Mouse (Mus musculus): ENCODE measurements around the gene Krtap4-7. TPM values are rescaled to one million over a fixed set of nuclear protein-coding genes. Genes with fewer than 3 reads are reported as not detected.
"Not testable (repeated sequence)": the region's sequence is repeated elsewhere in the genome, so short reads cannot be mapped to it uniquely, and the experiment has no call there.

Gene Krtap4-7
- polyA plus RNA-seq (2014; fragmentation: Nextera tagmentation; extraction: Ambion mirVana), result not detected in 2 replicates

GRCm38 (mm10) chr11:99643635-99644139 lies at the start of gene Krtap4-7:
TSS of gene Krtap4-7 (minus strand) at chr11:99644089.
- H3K4me1 ChIP-seq (ENCODE audit: control insufficient read depth, insufficient read depth, low read length); DNase-seq (ENCODE audit: low spot score); H3K4me2 ChIP-seq (ENCODE audit: low read depth, severe bottlenecking); H3K4me3 ChIP-seq (ENCODE audit: low read depth, low read length); H3K9me3 ChIP-seq (ENCODE audit: control insufficient read depth, low read length); H3K27me3 ChIP-seq (ENCODE audit: control insufficient read depth, insufficient read depth, low read length); ATAC-seq (ENCODE audit: insufficient number of reproducible peaks, low FRiP score, low TSS enrichment, low read depth); H3K9ac ChIP-seq (ENCODE audit: low read length); H3K36me3 ChIP-seq (ENCODE audit: control insufficient read depth, insufficient read depth, low read length); H3K27ac ChIP-seq (replicated peaks; ENCODE audit: low read depth, low read length): not testable (repeated sequence)
- 83% methylated on average over 9 of the region's 9 CpGs for WGBS

GRCm38 (mm10) chr11:99690463-99690862 lies 46.6 kb upstream of the Krtap4-7 start, which contains the start of gene Gm14190:
TSS of gene Gm14190 (minus strand) at chr11:99690740.
- Histone ChIP-seq H3K27me3 (ENCODE audit: control insufficient read depth, insufficient read depth, low read length) (no peaks in the 10 kb centered on the region), H3K4me2 (ENCODE audit: low read depth, severe bottlenecking) (no peak within 1 kb of the TSS), H3K9ac (ENCODE audit: low read length) (no peak within 1 kb of the TSS), H3K4me1 (ENCODE audit: control insufficient read depth, insufficient read depth, low read length) (no peaks in the 10 kb centered on the region), H3K27ac (replicated peaks; ENCODE audit: low read depth, low read length) (no peak within 1 kb of the TSS), H3K9me3 (ENCODE audit: control insufficient read depth, low read length) (no peaks in the 10 kb centered on the region), H3K4me3 (ENCODE audit: low read depth, low read length) (no peak within 1 kb of the TSS), H3K36me3 (ENCODE audit: control insufficient read depth, insufficient read depth, low read length) (no peaks in the 10 kb centered on the region)
- 91% methylated on average over 1 of the region's 1 CpGs for WGBS
- DNase-seq (ENCODE audit: low spot score) (no peak), ATAC-seq (ENCODE audit: insufficient number of reproducible peaks, low FRiP score, low TSS enrichment, low read depth) (no peak)

- not testable (repeated sequence) for H3K4me3 ChIP-seq (ENCODE audit: low read depth, low read length); H3K27me3 ChIP-seq (ENCODE audit: control insufficient read depth, insufficient read depth, low read length); H3K9ac ChIP-seq (ENCODE audit: low read length); DNase-seq (ENCODE audit: low spot score); H3K9me3 ChIP-seq (ENCODE audit: control insufficient read depth, low read length); H3K36me3 ChIP-seq (ENCODE audit: control insufficient read depth, insufficient read depth, low read length); H3K27ac ChIP-seq (replicated peaks; ENCODE audit: low read depth, low read length); ATAC-seq (ENCODE audit: insufficient number of reproducible peaks, low FRiP score, low TSS enrichment, low read depth); H3K4me2 ChIP-seq (ENCODE audit: low read depth, severe bottlenecking); H3K4me1 ChIP-seq (ENCODE audit: control insufficient read depth, insufficient read depth, low read length)
- WGBS, result 76% methylated on average over 1 of the region's 1 CpGs
Measured at GRCm38 (mm10) chr11:99685235-99685634, 41.3 kb upstream of the Krtap4-7 start.

GRCm38 (mm10) chr11:99683481-99683880 lies 39.6 kb upstream of the Krtap4-7 start:
- no peak overlapping the region for H3K27ac ChIP-seq (replicated peaks; ENCODE audit: low read depth, low read length)
- ATAC-seq (ENCODE audit: insufficient number of reproducible peaks, low FRiP score, low TSS enrichment, low read depth) (no peak), DNase-seq (ENCODE audit: low spot score) (no peak)
- H3K27me3 ChIP-seq (ENCODE audit: control insufficient read depth, insufficient read depth, low read length), result no peaks in the 10 kb centered on the region
- no peaks in the 10 kb centered on the region for H3K36me3 ChIP-seq (ENCODE audit: control insufficient read depth, insufficient read depth, low read length)
- no peak overlapping the region for H3K4me2 ChIP-seq (ENCODE audit: low read depth, severe bottlenecking)
- H3K9me3 ChIP-seq (ENCODE audit: control insufficient read depth, low read length), result no peaks in the 10 kb centered on the region
- no peak overlapping the region for H3K4me3 ChIP-seq (ENCODE audit: low read depth, low read length)
- H3K4me1 ChIP-seq (ENCODE audit: control insufficient read depth, insufficient read depth, low read length), result no peaks in the 10 kb centered on the region
- H3K9ac ChIP-seq (ENCODE audit: low read length), result no peak overlapping the region
- 86% methylated on average over 2 of the region's 2 CpGs for WGBS

GRCm38 (mm10) chr11:99665860-99666259 lies 22.0 kb upstream of the Krtap4-7 start, which contains the start of gene Krtap4-6:
TSS of gene Krtap4-6 (minus strand) at chr11:99665960.
- H3K27ac ChIP-seq (replicated peaks; ENCODE audit: low read depth, low read length), result no peak within 1 kb of the TSS
- no peaks in the 10 kb centered on the region for H3K27me3 ChIP-seq (ENCODE audit: control insufficient read depth, insufficient read depth, low read length)
- H3K4me3 ChIP-seq (ENCODE audit: low read depth, low read length), result no peak within 1 kb of the TSS
- H3K4me2 ChIP-seq (ENCODE audit: low read depth, severe bottlenecking), result no peak within 1 kb of the TSS
- no peak for DNase-seq (ENCODE audit: low spot score)
- no peak within 1 kb of the TSS for H3K9ac ChIP-seq (ENCODE audit: low read length)
- H3K9me3 ChIP-seq (ENCODE audit: control insufficient read depth, low read length), result no peaks in the 10 kb centered on the region
- H3K4me1 ChIP-seq (ENCODE audit: control insufficient read depth, insufficient read depth, low read length), result no peaks in the 10 kb centered on the region
- no peaks in the 10 kb centered on the region for H3K36me3 ChIP-seq (ENCODE audit: control insufficient read depth, insufficient read depth, low read length)
- ATAC-seq (ENCODE audit: insufficient number of reproducible peaks, low FRiP score, low TSS enrichment, low read depth), result no peak

GRCm38 (mm10) chr11:99662802-99663201 lies 18.9 kb upstream of the Krtap4-7 start:
- no peaks in the 10 kb centered on the region for H3K27me3 ChIP-seq (ENCODE audit: control insufficient read depth, insufficient read depth, low read length)
- H3K27ac ChIP-seq (replicated peaks; ENCODE audit: low read depth, low read length), result no peak overlapping the region
- ATAC-seq (ENCODE audit: insufficient number of reproducible peaks, low FRiP score, low TSS enrichment, low read depth) (no peak), DNase-seq (ENCODE audit: low spot score) (no peak)
- no peaks in the 10 kb centered on the region for H3K4me1 ChIP-seq (ENCODE audit: control insufficient read depth, insufficient read depth, low read length)
- H3K4me2 ChIP-seq (ENCODE audit: low read depth, severe bottlenecking), result no peak overlapping the region
- no peak overlapping the region for H3K4me3 ChIP-seq (ENCODE audit: low read depth, low read length)
- H3K9ac ChIP-seq (ENCODE audit: low read length), result no peak overlapping the region
- WGBS, result 88% methylated on average over 10 of the region's 10 CpGs
- no peaks in the 10 kb centered on the region for H3K9me3 ChIP-seq (ENCODE audit: control insufficient read depth, low read length)
- H3K36me3 ChIP-seq (ENCODE audit: control insufficient read depth, insufficient read depth, low read length), result no peaks in the 10 kb centered on the region

GRCm38 (mm10) chr11:99659256-99659655 lies 15.4 kb upstream of the Krtap4-7 start:
- WGBS, result 89% methylated on average over 4 of the region's 4 CpGs
- no peaks in the 10 kb centered on the region for H3K36me3 ChIP-seq (ENCODE audit: control insufficient read depth, insufficient read depth, low read length)
- no peaks in the 10 kb centered on the region for H3K9me3 ChIP-seq (ENCODE audit: control insufficient read depth, low read length)
- H3K4me1 ChIP-seq (ENCODE audit: control insufficient read depth, insufficient read depth, low read length), result no peaks in the 10 kb centered on the region
- H3K27me3 ChIP-seq (ENCODE audit: control insufficient read depth, insufficient read depth, low read length), result no peaks in the 10 kb centered on the region
- DNase-seq (ENCODE audit: low spot score) (no peak), ATAC-seq (ENCODE audit: insufficient number of reproducible peaks, low FRiP score, low TSS enrichment, low read depth) (no peak)
- no peak overlapping the region for H3K27ac ChIP-seq (replicated peaks; ENCODE audit: low read depth, low read length)
- H3K4me2 ChIP-seq (ENCODE audit: low read depth, severe bottlenecking), result no peak overlapping the region
- no peak overlapping the region for H3K4me3 ChIP-seq (ENCODE audit: low read depth, low read length)
- H3K9ac ChIP-seq (ENCODE audit: low read length), result no peak overlapping the region

GRCm38 (mm10) chr11:99658467-99659010 lies 14.7 kb upstream of the Krtap4-7 start, which contains the start of gene Gm11563:
TSS of gene Gm11563 (minus strand) at chr11:99658960.
- DNase-seq (ENCODE audit: low spot score); H3K27me3 ChIP-seq (ENCODE audit: control insufficient read depth, insufficient read depth, low read length); H3K9me3 ChIP-seq (ENCODE audit: control insufficient read depth, low read length); H3K36me3 ChIP-seq (ENCODE audit: control insufficient read depth, insufficient read depth, low read length); H3K4me1 ChIP-seq (ENCODE audit: control insufficient read depth, insufficient read depth, low read length); H3K9ac ChIP-seq (ENCODE audit: low read length); H3K4me2 ChIP-seq (ENCODE audit: low read depth, severe bottlenecking); H3K27ac ChIP-seq (replicated peaks; ENCODE audit: low read depth, low read length); ATAC-seq (ENCODE audit: insufficient number of reproducible peaks, low FRiP score, low TSS enrichment, low read depth); H3K4me3 ChIP-seq (ENCODE audit: low read depth, low read length): not testable (repeated sequence)
- WGBS, result 62% methylated on average over 10 of the region's 10 CpGs

- 50% methylated on average over 5 of the region's 5 CpGs for WGBS
- Histone ChIP-seq H3K9ac (ENCODE audit: low read length) (no peak overlapping the region), H3K4me1 (ENCODE audit: control insufficient read depth, insufficient read depth, low read length) (no peaks in the 10 kb centered on the region), H3K4me3 (ENCODE audit: low read depth, low read length) (no peak overlapping the region), H3K36me3 (ENCODE audit: control insufficient read depth, insufficient read depth, low read length) (no peaks in the 10 kb centered on the region), H3K27ac (replicated peaks; ENCODE audit: low read depth, low read length) (no peak overlapping the region), H3K27me3 (ENCODE audit: control insufficient read depth, insufficient read depth, low read length) (no peaks in the 10 kb centered on the region), H3K9me3 (ENCODE audit: control insufficient read depth, low read length) (no peaks in the 10 kb centered on the region), H3K4me2 (ENCODE audit: low read depth, severe bottlenecking) (no peak overlapping the region)
- no peak for ATAC-seq (ENCODE audit: insufficient number of reproducible peaks, low FRiP score, low TSS enrichment, low read depth)
- DNase-seq (ENCODE audit: low spot score), result no peak
Measured at GRCm38 (mm10) chr11:99657051-99657450, 13.2 kb upstream of the Krtap4-7 start.

Data from limb, embryonic 11.5 days (tissue).